Mouse (Mus musculus) lung, adult 10 weeks (tissue): ENCODE results near the gene Ankfy1. TPM values are rescaled to one million over a fixed set of nuclear protein-coding genes. Genes with fewer than 3 reads are reported as not detected.

ENCODE experiments used
- polyA plus RNA-seq: library from polyadenylated mRNA; stranded (reverse); fragments of 350-450 nt; fragmentation: Illumina TruSeq; extraction: RNeasy Lipid Tissue Mini Kit (QIAGEN cat#74804); gene quantifications from one replicate; pipeline ENCODE4 v1.2.3, GENCODE M21; 2014; ENCODE audit warnings: low read depth, low replicate concordance; ENCODE audit not compliant: insufficient read depth

Ankfy1 gene
- 10.8 TPM for polyA plus RNA-seq

DNA sequence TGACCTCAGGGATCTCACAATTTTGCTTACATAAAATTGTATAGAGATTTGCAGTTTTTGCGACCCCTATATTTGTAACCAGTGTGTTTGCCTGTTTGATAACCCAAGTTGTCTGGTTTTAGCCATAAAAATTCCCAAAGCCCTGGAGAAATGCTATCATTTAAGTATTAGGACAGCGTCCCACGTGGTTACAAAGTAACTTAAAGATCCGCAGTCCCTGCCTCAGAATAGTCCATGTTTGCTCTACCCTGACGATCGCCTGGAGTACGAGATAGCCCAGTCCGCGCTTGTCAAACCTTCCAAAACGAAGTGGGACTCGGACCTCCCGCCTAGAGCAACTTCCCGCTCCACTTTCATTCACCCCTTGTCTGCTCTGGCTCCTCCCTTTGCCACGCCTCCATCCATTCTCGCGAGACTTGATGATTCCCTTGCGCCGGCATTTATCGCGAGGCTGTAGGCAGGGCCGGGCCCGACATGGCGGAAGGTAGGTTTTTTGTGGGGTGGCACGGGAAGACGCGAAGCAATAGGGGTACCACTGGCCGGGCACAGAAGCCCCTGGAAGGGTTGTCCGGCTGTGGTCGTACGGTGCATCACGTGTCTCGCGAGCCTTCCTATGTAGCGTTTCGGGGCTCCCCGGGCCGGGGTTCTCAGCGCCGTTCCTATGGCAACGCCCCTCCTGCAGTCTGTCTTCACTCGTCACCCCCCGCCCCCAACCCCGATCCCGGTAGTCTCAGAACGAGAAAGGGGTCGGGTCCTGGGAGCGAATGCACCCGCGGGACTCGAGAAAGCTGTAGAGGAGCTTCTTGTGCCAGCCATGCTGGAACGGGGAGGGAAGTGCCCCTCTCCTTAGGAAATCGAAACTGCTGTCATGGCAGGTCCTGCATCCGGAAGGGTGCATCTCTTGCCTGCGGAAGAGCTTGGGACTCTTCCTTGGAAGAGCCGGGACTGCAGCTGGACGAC, at the start of gene Ankfy1:
Ankfy1 (plus strand) TSS at position 456 of the 960 bp plus-strand sequence.

GRCm38 (mm10) chr11:72795455-72796295, 105.9 kb downstream of the Ankfy1 start, which contains the start of the genes Cyb5d2 and Zzef1:
Gene Cyb5d2 (minus strand): TSS chr11:72796142.
Gene Zzef1 (plus strand): TSS chr11:72796226.

Other genes with a start within 250 kb of the Ankfy1 start
- gene Mybbp1a, start 248.7 kb upstream of the Ankfy1 start, polyA plus RNA-seq: 25.2 TPM
- 27.5 TPM for gene Spns2, start 200.1 kb upstream of the Ankfy1 start, polyA plus RNA-seq
- 0.46 TPM for gene Spns3, start 139.5 kb upstream of the Ankfy1 start, polyA plus RNA-seq
- gene Ube2g1, start 82.7 kb upstream of the Ankfy1 start, polyA plus RNA-seq: 15.5 TPM
- 5.6 TPM for gene Cyb5d2, start 106.1 kb downstream of the Ankfy1 start, polyA plus RNA-seq
- gene Zzef1, start 106.2 kb downstream of the Ankfy1 start, polyA plus RNA-seq: 10.7 TPM